Mouse (Mus musculus) bone marrow macrophage, adult 2 months (primary cell): ENCODE results near the gene Nacc1. TPM values are rescaled to one million over a fixed set of nuclear protein-coding genes. Genes with fewer than 3 reads are reported as not detected.

Experiments
- H3K27ac ChIP-seq: 2 replicates; pipeline ENCODE4 v1.5.1; 2012; ENCODE audit warnings: low read depth, low read length; ENCODE audit not compliant: insufficient read depth
- H3K4me1 ChIP-seq: 2 replicates; pipeline ENCODE4 v1.6.1; 2012; ENCODE audit warnings: low read length; ENCODE audit not compliant: control insufficient read depth, insufficient read depth
- H3K4me3 ChIP-seq: 2 replicates; pipeline ENCODE4 v1.5.1; 2012; ENCODE audit warnings: mild to moderate bottlenecking, low read length, moderate library complexity; ENCODE audit not compliant: insufficient read depth
- CTCF ChIP-seq: IDR thresholded peaks from 2 replicates; pipeline ENCODE4 v1.5.1; 2012; ENCODE audit warnings: low read depth, mild to moderate bottlenecking, low read length, moderate library complexity
- POLR2A ChIP-seq: IDR thresholded peaks from 2 replicates; pipeline ENCODE4 v1.6.1; 2012; ENCODE audit warnings: mild to moderate bottlenecking, low read depth, low read length, borderline replicate concordance
- polyA plus RNA-seq: library from polyadenylated mRNA; stranded (reverse); fragments of >200 nt; gene quantifications from 2 replicates; pipeline ENCODE4 v1.2.4, GENCODE M21; 2012; ENCODE audit not compliant: missing spikeins, insufficient read depth, insufficient read length

Nacc1 gene
- polyA plus RNA-seq, 1 experiment: 35.2 TPM

DNA sequence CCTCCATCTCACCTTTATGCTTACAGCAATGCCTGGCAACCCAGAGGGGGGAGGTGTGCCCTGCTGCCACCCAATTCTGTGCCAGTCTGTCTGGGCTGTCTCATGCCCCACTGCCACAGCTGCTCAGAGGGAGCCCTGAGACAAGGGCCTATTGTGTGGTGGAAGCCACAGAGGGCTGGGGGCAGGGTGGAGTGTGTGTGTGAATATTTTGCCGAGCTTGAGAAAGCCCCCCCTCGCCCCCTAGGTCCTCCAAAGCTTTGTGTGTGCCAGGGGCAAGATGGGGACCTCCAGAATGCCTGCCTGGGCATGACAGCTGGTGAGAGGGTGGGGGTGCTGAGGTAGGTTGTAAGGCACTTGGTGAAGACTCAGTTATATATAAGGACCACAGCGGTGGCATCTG lies 40.8 kb upstream of the Nacc1 start:
- no peak overlapping the region for H3K27ac ChIP-seq
- H3K4me1 ChIP-seq: peaks cover 26% of the 10 kb centered on the region
- TF ChIP-seq CTCF (no peak), POLR2A (no peak)
- no peak overlapping the region for H3K4me3 ChIP-seq

DNA sequence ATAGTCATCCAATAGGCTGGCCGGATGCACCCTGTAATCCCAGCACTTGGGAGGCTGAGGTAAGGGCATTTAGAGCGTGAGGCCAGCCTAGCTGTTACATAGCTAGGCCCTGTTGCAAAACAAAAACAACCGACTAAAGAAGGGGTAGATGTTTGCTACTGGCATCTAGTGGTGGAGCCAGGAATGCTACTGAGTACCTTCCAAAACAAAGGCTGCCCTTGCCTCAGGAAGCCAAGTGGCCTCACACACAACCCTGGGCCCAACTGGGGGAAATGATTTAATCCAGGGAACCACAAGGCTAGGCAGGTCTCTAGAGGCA lies 38.2 kb upstream of the Nacc1 start:
- Histone ChIP-seq H3K27ac (peak overlapping the region; percentile 77), H3K4me3 (no peak overlapping the region), H3K4me1 (peaks cover 36% of the 10 kb centered on the region)
- no peak for TF ChIP-seq POLR2A
- TF ChIP-seq CTCF: no peak; the same call in 1 of the 2 replicates

DNA sequence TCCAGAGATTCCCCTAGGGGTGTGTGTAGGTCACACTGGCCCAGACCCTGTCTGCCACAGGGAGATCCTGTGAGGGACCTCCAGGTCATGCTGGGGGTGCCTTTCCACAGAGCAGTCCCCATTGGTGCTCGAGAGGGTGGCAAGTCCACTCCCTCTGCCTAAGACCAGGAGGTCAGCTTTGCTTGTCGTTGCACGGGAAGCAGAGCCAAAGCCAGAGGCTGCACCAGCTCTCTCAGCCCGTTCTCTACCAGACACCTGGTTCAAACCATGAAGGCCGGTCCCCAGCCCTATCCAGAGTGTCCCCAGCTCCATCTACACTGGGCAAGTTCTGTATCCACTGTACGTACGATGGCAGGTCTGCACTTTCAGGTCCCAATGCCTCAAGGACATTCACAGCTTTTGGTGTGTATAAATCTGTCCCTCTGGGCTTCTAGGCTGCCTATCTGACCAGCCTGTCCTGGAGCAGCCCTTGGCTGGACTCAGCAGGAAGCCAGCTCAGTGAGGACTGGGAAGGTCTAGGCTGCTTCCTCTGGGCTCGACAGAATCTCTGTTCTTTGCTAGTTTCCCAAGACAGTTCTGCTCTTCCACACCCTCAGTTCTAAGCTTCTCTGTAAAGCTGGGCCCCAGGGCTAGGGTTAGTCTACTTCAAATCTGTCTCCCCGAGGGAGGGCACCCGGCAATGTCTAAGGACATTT lies 37.7 kb upstream of the Nacc1 start:
- Histone ChIP-seq H3K27ac (peak overlapping the region; percentile 77), H3K4me3 (no peak overlapping the region), H3K4me1 (peaks cover 36% of the 10 kb centered on the region)
- TF ChIP-seq POLR2A: no peak
- TF ChIP-seq CTCF: peak; percentile 24; the same call in 1 of the 2 replicates

DNA sequence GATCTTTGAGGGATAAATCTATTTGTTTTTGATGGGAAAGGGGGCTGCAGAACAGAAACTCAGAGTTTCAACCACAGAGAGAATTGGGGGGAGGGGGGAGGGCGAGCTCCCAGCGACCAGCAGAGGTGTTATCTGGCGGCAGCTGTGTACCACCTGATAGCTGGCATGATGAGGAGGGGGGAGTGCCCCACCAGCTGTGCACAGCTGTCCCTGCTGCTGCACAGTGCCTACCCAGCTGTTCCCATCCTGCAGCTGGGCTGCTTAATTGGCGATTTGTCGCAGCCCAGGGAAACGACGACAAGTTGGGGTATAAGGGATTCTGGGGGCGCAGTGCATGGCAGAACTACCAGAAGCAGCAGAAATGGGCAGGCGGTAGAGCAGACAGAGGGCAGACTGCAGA lies 37.0 kb upstream of the Nacc1 start:
- no peak overlapping the region for H3K4me3 ChIP-seq
- no peak overlapping the region for H3K27ac ChIP-seq
- TF ChIP-seq POLR2A (no peak), CTCF (no peak)
- peaks cover 36% of the 10 kb centered on the region for H3K4me1 ChIP-seq

DNA sequence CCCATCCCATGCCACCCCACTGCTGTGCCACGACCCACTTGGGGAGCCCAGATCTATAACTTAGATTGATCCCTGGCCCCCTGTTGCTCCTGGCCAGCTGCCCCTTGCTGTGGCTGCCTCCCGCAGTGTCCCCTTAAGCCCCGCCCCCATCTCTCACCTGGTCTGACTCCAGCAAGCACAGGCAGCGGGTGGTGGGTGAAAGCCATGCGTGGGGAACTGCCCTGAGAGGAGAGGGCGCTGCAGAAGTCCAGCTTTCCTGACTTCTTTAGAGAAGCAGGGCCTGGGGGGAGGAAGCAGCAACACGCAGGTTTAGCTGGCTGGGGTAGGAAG lies 35.9 kb upstream of the Nacc1 start:
- TF ChIP-seq POLR2A (no peak), CTCF (0 out of 2 replicates have a peak, but pooled peaks have one; percentile 4)
- H3K4me3 ChIP-seq: peak overlapping the region; percentile 54
- peaks cover 36% of the 10 kb centered on the region for H3K4me1 ChIP-seq
- peak overlapping the region; percentile 80 for H3K27ac ChIP-seq

DNA sequence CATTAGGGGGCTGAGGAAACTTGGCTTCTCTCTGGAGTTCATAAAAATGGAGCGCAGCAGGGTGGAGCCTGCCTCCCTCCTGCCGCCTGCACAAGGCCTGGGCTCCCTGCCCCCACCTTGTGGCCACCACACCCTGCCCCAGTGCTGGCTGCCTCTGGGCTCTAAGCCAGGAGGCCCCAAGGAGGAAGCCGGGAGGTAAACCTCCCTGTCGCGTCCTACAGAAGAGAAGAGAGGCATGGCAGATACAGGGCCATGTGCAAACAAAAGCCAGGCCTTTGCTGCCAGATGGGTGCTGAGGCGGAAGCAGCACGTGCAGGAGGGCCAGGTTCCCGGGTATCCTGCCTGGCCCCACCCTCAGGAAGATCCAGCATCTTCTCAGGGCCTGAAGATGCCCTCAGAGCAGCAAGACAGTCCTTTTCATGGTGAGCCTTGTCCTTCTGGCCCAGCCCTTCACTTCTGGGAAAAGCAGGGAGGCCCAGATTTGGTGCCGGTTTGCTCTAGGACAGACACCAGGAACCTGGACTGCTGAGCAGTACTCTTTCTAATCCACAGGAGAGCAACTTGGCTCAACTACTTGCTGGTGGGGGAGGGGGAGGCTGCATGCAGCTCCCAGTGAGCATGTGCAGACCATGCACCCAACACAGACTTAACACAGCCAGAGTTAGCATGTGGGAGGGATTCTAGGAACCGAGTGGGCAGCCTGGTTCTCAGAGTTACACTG lies 35.3 kb upstream of the Nacc1 start, which contains the start of gene G430095P16Rik:
G430095P16Rik (plus strand) TSS at position 158 of the 721 bp plus-strand sequence.
- H3K4me3 ChIP-seq: peak within 1 kb of the TSS; percentile 54
- no peak for TF ChIP-seq CTCF
- TF ChIP-seq POLR2A: no peak

DNA sequence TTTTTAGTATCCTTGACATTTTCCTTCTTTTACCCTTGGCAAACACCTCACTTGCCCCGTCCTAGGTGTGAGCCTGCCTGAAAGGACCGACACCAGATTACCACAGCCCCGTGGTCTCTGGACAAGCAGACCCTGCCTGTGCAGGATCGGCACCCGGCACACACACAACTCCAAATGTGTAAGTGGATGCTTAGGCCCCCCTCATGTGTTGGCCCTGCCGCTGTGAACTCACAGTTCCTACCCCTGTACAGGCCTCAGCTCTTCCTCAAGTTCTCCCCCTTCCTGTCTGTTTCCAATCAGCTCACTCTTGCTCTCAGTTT lies 34.8 kb upstream of the Nacc1 start:
- H3K4me3 ChIP-seq: peak overlapping the region; percentile 54
- TF ChIP-seq CTCF (no peak), POLR2A (no peak)
- H3K27ac ChIP-seq: peak overlapping the region; percentile 80
- peaks cover 36% of the 10 kb centered on the region for H3K4me1 ChIP-seq

More for the DNA sequence above, 35.3 kb upstream of the Nacc1 start, which contains the start of gene G430095P16Rik:
- Histone ChIP-seq H3K27ac (peak within 1 kb of the TSS; percentile 80), H3K4me1 (peaks cover 36% of the 10 kb centered on the region)

DNA sequence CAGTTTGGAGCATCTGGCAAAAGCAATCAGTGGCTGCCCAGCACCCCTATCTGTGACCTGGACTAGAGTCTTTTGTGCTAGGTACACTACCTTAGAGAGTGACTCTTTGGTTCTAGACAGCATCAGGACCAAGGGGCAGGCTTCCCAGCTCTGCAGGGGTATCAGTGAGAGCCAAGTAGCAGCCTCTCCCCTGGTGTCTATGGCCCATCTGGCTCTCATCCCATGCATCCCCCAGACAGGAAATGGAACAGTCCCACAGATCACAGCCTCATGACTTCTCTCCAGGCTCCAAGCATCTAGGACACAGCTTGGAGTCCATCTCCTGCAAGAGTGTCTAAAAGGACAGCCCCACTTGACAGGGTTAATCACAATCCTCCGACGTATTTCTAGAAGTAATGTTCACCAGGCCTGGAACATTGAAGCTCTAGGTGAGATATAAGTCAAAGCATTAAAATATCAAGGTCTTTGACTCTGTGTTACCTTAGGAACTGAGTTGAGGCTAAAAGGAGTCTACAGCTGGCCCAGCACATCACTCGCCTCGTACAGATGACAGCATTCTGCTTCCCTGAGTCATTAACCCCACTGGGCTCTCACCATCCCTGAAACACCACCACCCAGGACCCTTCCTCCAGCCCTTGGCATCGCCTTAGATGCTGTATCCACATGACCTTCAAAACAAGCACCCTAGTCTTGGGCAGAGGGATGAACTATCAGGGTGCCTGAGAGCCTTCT lies 31.5 kb upstream of the Nacc1 start:
- no peak for TF ChIP-seq CTCF
- TF ChIP-seq POLR2A: no peak
- peaks cover 14% of the 10 kb centered on the region for H3K4me1 ChIP-seq
- H3K4me3 ChIP-seq: no peak overlapping the region
- no peak overlapping the region for H3K27ac ChIP-seq

DNA sequence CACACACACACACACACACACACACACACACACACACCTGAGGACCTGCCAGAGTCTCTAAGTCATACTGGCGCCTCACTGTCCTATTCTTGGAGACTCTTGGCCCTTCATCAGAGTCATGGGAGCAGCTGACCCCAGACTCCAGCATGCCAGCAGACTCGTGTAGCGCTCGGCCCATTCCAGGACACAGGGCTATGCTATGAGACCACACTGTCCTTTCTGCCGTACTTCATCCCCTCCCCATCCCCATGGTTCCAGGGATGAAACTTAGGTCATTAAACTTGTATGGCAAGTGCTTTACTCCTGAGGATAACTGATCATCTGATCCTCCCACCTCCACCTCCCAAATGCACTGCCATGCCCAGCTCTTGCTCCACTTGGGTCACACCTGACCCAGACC lies 30.8 kb upstream of the Nacc1 start:
- H3K27ac ChIP-seq: no peak overlapping the region
- no peak overlapping the region for H3K4me3 ChIP-seq
- peaks cover 10% of the 10 kb centered on the region for H3K4me1 ChIP-seq
- no peak for TF ChIP-seq CTCF
- no peak for TF ChIP-seq POLR2A

DNA sequence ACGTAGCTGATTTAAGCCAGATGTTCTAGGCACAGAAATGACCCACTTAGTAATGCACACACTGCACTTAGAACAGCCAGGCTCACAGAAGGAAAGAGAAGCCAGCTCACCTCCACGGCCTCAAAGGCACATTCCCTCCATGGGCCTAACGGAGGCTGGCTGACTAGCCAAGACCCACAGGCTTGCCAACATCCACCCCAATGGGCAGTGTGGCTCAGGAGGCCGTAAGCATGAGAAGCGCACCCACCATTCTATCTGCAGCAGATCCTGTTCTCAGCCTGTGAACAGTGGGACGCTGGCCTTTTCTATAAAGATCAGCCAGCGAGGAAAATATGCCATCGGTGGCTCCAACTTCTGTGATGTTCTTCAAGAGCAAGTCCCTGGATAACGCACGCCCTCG lies 29.1 kb upstream of the Nacc1 start:
- TF ChIP-seq POLR2A (no peak), CTCF (no peak)
- no peak overlapping the region for H3K27ac ChIP-seq
- no peak overlapping the region for H3K4me3 ChIP-seq
- peaks cover 7% of the 10 kb centered on the region; the same call in 1 of the 2 replicates for H3K4me1 ChIP-seq
